Mouse (Mus musculus) limb, embryonic 12.5 days (tissue): ENCODE data around the gene Mgst3. TPM values are rescaled to one million over a fixed set of nuclear protein-coding genes. Genes with fewer than 3 reads are reported as not detected.

Source experiments
- ATAC-seq: fragments of 200-750 bp; cut with Nextera tagmentation; 2 replicates; pipeline ENCODE4 v1.8.0; 2017; ENCODE audit warnings: low read depth, moderate TSS enrichment; ENCODE audit not compliant: insufficient number of reproducible peaks, insufficient read depth, low FRiP score, low TSS enrichment
- H3K27ac ChIP-seq: fragments of 300-500 bp; sonication (generic); 2 replicates; pipeline ENCODE4 v1.5.1; 2016; ENCODE audit warnings: mild to moderate bottlenecking, moderate library complexity
- H3K27me3 ChIP-seq: fragments of 300-500 bp; sonication (generic); 2 replicates; pipeline ENCODE4 v1.6.1; 2016; ENCODE audit warnings: mild to moderate bottlenecking, moderate library complexity
- H3K36me3 ChIP-seq: fragments of 300-500 bp; sonication (generic); 2 replicates; pipeline ENCODE4 v1.6.1; 2016; ENCODE audit warnings: mild to moderate bottlenecking, moderate library complexity
- H3K4me1 ChIP-seq: fragments of 300-500 bp; sonication (generic); replicated peaks from 2 replicates; pipeline ENCODE4 v1.6.1; 2016
- H3K4me2 ChIP-seq: fragments of 300-500 bp; sonication (generic); 2 replicates; pipeline ENCODE4 v1.6.1; 2016; ENCODE audit warnings: mild to moderate bottlenecking, moderate library complexity
- H3K4me3 ChIP-seq: fragments of 300-500 bp; sonication (generic); replicated peaks from 2 replicates; pipeline ENCODE4 v1.5.1; 2016; ENCODE audit warnings: mild to moderate bottlenecking
- H3K9ac ChIP-seq: fragments of 300-500 bp; sonication (generic); replicated peaks from 2 replicates; pipeline ENCODE4 v1.6.1; 2016; ENCODE audit warnings: mild to moderate bottlenecking, moderate library complexity
- H3K9me3 ChIP-seq: fragments of 300-500 bp; sonication (generic); 2 replicates; pipeline ENCODE4 v1.6.1; 2016; ENCODE audit warnings: mild to moderate bottlenecking, moderate library complexity
- WGBS: fragments of 180-500 bp; shearing (Covaris S2); methylation state at CpG from one replicate; pipeline ENCODE4 v1.1.7; 2016; 5-methylcytosine and 5-hydroxymethylcytosine counted together
- polyA plus RNA-seq: library from polyadenylated mRNA; unstranded; fragments of >200 nt; fragmentation: Nextera tagmentation; extraction: Ambion mirVana; gene quantifications from 2 replicates; pipeline ENCODE4 v1.2.1, GENCODE M21; 2016

Gene Mgst3
- polyA plus RNA-seq, 1 experiment from 2014 or later = 35.5 TPM

GRCm38 (mm10) chr1:167374942-167375341, 18.7 kb downstream of the Mgst3 start:
- Histone ChIP-seq H3K9ac (no peak overlapping the region), H3K36me3 (peaks cover 4% of the 10 kb centered on the region; the same call in 1 of the 2 replicates), H3K4me1 (peaks cover 7% of the 10 kb centered on the region; the same call in 1 of the 2 replicates), H3K27me3 (no peaks in the 10 kb centered on the region), H3K9me3 (no peaks in the 10 kb centered on the region), H3K4me3 (no peak overlapping the region), H3K4me2 (0 out of 2 replicates have a peak overlapping the region, but pooled peaks have one; percentile 0), H3K27ac (no peak overlapping the region)
- no peak for ATAC-seq
- WGBS = 40% methylated on average over 2 of the region's 2 CpGs

GRCm38 (mm10) chr1:167374003-167374784, 19.4 kb downstream of the Mgst3 start:
- Histone ChIP-seq H3K36me3 (peaks cover 4% of the 10 kb centered on the region; the same call in 1 of the 2 replicates), H3K4me1 (peaks cover 7% of the 10 kb centered on the region; the same call in 1 of the 2 replicates), H3K9me3 (no peaks in the 10 kb centered on the region), H3K9ac (no peak overlapping the region), H3K4me2 (0 out of 2 replicates have a peak overlapping the region, but pooled peaks have one; percentile 0), H3K27me3 (no peaks in the 10 kb centered on the region), H3K27ac (no peak overlapping the region), H3K4me3 (no peak overlapping the region)
- 17% methylated on average over 15 of the region's 15 CpGs for WGBS
- ATAC-seq = 0 out of 2 replicates have a peak, but pooled peaks have one; percentile 17

- Histone ChIP-seq H3K4me3 (no peak overlapping the region), H3K9ac (no peak overlapping the region), H3K9me3 (no peaks in the 10 kb centered on the region), H3K4me2 (no peak overlapping the region), H3K4me1 (peaks cover 7% of the 10 kb centered on the region; the same call in 1 of the 2 replicates), H3K27me3 (no peaks in the 10 kb centered on the region), H3K27ac (no peak overlapping the region), H3K36me3 (peaks cover 7% of the 10 kb centered on the region; the same call in 1 of the 2 replicates)
- no peak for ATAC-seq
- 95% methylated on average over 7 of the region's 7 CpGs for WGBS
These were observed 20.9 kb downstream of the Mgst3 start for GRCm38 (mm10) chr1:167372739-167373138.

- H3K4me1 ChIP-seq = peaks cover 7% of the 10 kb centered on the region; the same call in 1 of the 2 replicates
- ATAC-seq = no peak
- no peaks in the 10 kb centered on the region for H3K9me3 ChIP-seq
- no peaks in the 10 kb centered on the region for H3K27me3 ChIP-seq
- WGBS = 6% methylated on average over 7 of the region's 7 CpGs
- H3K4me3 ChIP-seq = no peak overlapping the region
- H3K27ac ChIP-seq = no peak overlapping the region
- no peak overlapping the region for H3K4me2 ChIP-seq
- peaks cover 25% of the 10 kb centered on the region; the same call in 1 of the 2 replicates for H3K36me3 ChIP-seq
- no peak overlapping the region for H3K9ac ChIP-seq
These were observed 23.7 kb downstream of the Mgst3 start for GRCm38 (mm10) chr1:167369905-167370304.

GRCm38 (mm10) chr1:167368513-167368912, 25.1 kb downstream of the Mgst3 start:
- Histone ChIP-seq H3K27me3 (no peaks in the 10 kb centered on the region), H3K4me2 (no peak overlapping the region), H3K4me3 (no peak overlapping the region), H3K36me3 (peaks cover 30% of the 10 kb centered on the region; the same call in 1 of the 2 replicates), H3K9ac (no peak overlapping the region), H3K9me3 (no peaks in the 10 kb centered on the region), H3K27ac (no peak overlapping the region), H3K4me1 (no peaks in the 10 kb centered on the region)
- ATAC-seq = no peak
- WGBS = 80% methylated on average over 7 of the region's 7 CpGs

GRCm38 (mm10) chr1:167368018-167368417, 25.6 kb downstream of the Mgst3 start:
- Histone ChIP-seq H3K27ac (no peak overlapping the region), H3K4me1 (0 out of 2 replicates have a peak, but pooled peaks cover 3% of the 10 kb centered on the region), H3K36me3 (peaks cover 30% of the 10 kb centered on the region; the same call in 1 of the 2 replicates), H3K4me3 (no peak overlapping the region), H3K4me2 (no peak overlapping the region), H3K27me3 (no peaks in the 10 kb centered on the region), H3K9me3 (no peaks in the 10 kb centered on the region), H3K9ac (no peak overlapping the region)
- whole genome bisulfite sequencing = 87% methylated on average over 4 of the region's 4 CpGs
- ATAC-seq = no peak

GRCm38 (mm10) chr1:167366621-167367020, 27.0 kb downstream of the Mgst3 start:
- 88% methylated on average over 6 of the region's 6 CpGs for WGBS
- Histone ChIP-seq H3K36me3 (peaks cover 30% of the 10 kb centered on the region; the same call in 1 of the 2 replicates), H3K4me1 (0 out of 2 replicates have a peak, but pooled peaks cover 3% of the 10 kb centered on the region), H3K9ac (no peak overlapping the region), H3K27me3 (no peaks in the 10 kb centered on the region), H3K4me2 (no peak overlapping the region), H3K27ac (no peak overlapping the region), H3K4me3 (no peak overlapping the region), H3K9me3 (no peaks in the 10 kb centered on the region)
- ATAC-seq = no peak

- Histone ChIP-seq H3K9ac (no peak overlapping the region), H3K4me3 (no peak overlapping the region), H3K4me1 (0 out of 2 replicates have a peak, but pooled peaks cover 3% of the 10 kb centered on the region), H3K4me2 (no peak overlapping the region), H3K27me3 (no peaks in the 10 kb centered on the region), H3K36me3 (peaks cover 30% of the 10 kb centered on the region; the same call in 1 of the 2 replicates), H3K9me3 (no peaks in the 10 kb centered on the region), H3K27ac (no peak overlapping the region)
- no peak for ATAC-seq
- 93% methylated on average over 7 of the region's 7 CpGs for whole genome bisulfite sequencing
These were observed 27.8 kb downstream of the Mgst3 start for GRCm38 (mm10) chr1:167365808-167366207.

GRCm38 (mm10) chr1:167363322-167363721, 30.3 kb downstream of the Mgst3 start:
- Histone ChIP-seq H3K4me1 (0 out of 2 replicates have a peak, but pooled peaks cover 3% of the 10 kb centered on the region), H3K27me3 (no peaks in the 10 kb centered on the region), H3K9me3 (no peaks in the 10 kb centered on the region), H3K9ac (no peak overlapping the region), H3K27ac (no peak overlapping the region), H3K4me3 (no peak overlapping the region), H3K36me3 (peaks cover 42% of the 10 kb centered on the region), H3K4me2 (no peak overlapping the region)
- WGBS = 61% methylated on average over 5 of the region's 5 CpGs
- ATAC-seq = no peak

GRCm38 (mm10) chr1:167362819-167363218, 30.8 kb downstream of the Mgst3 start:
- no peak for ATAC-seq
- no peaks in the 10 kb centered on the region for H3K27me3 ChIP-seq
- no peak overlapping the region for H3K4me3 ChIP-seq
- H3K4me2 ChIP-seq = no peak overlapping the region
- no peak overlapping the region for H3K27ac ChIP-seq
- H3K4me1 ChIP-seq = 0 out of 2 replicates have a peak, but pooled peaks cover 3% of the 10 kb centered on the region
- H3K9ac ChIP-seq = no peak overlapping the region
- peaks cover 42% of the 10 kb centered on the region for H3K36me3 ChIP-seq
- H3K9me3 ChIP-seq = no peaks in the 10 kb centered on the region
- 83% methylated on average over 4 of the region's 4 CpGs for WGBS

GRCm38 (mm10) chr1:167360268-167360667, 33.4 kb downstream of the Mgst3 start:
- no peak for ATAC-seq
- Histone ChIP-seq H3K4me1 (0 out of 2 replicates have a peak, but pooled peaks cover 3% of the 10 kb centered on the region), H3K36me3 (peaks cover 36% of the 10 kb centered on the region), H3K27me3 (no peaks in the 10 kb centered on the region), H3K4me3 (no peak overlapping the region), H3K27ac (no peak overlapping the region), H3K9me3 (no peaks in the 10 kb centered on the region), H3K9ac (no peak overlapping the region), H3K4me2 (no peak overlapping the region)
- WGBS = 82% methylated on average over 4 of the region's 4 CpGs
